Mouse (Mus musculus) retina, postnatal 7 days (tissue): ENCODE data around the gene Scaf4.
A peak's percentile ranks its signal among the peaks of the same experiment; 100 is the strongest.

Experiments
- DNase-seq: peaks from one replicate; pipeline ENCODE4 v3.0.0-alpha.2; 2012; ENCODE audit warnings: low read depth, low spot score

The Scaf4 gene

GRCm38 (mm10) chr16:90283905-90284891 lies at the start of gene Scaf4:
Gene Scaf4 (minus strand): TSS chr16:90284503.
- peak; percentile 93 for DNase-seq

DNA sequence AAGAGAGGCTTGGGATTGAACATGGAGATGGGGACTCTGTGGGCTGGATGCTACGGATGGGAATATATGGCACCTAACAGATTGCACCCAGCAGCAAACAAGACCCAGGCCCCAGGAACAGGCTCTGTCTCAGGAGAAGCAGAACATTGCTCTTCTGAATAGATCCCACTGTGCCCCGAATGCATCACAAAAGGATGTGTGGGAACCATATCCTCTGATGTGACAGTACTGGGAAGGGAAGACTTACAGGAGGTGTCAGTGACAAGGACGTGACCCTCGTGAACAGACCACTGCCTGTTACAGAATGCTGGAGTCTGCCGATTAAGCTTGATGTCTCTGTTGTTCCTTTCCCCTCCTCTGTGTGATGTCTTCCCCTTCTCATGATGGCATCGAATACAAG lies 48.2 kb upstream of the Scaf4 start:
- no peak for DNase-seq

- no peak for DNase-seq
Measured at GRCm38 (mm10) chr16:90330979-90331378, 46.7 kb upstream of the Scaf4 start.

GRCm38 (mm10) chr16:90329511-90329910 lies 45.2 kb upstream of the Scaf4 start:
- no peak for DNase-seq

DNA sequence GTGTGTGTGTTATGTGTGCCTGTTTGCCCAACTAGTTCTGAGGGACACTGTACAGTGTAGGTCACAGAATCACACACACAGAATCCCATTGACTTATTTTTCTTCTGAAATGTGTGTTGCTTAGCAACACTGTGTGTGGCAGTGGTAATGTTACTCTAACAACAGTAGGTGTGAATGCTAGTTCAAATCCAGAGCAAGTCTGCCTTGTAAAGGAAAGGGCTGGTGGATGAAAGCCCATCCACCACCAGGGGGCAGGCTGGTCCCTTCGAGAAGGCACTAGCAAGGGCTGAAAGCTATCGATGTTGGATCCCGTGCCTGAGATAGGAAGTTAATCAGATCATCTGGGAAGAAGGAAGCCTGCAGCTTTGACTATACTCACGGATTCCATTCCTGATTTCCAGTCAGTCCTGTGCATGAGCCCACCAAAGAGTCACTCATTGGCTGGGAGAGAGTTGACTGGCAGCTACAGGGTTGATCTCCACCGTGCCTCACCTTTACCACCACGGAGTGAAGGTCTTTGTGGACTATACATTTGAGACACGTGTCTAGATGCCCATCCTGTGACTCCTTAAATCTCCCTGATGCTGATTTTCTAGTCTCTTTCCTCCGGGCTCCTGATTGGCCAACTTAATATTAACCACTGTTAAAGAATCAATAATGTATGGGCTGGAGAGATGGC lies 38.7 kb upstream of the Scaf4 start:
- DNase-seq, result peak; percentile 78

DNA sequence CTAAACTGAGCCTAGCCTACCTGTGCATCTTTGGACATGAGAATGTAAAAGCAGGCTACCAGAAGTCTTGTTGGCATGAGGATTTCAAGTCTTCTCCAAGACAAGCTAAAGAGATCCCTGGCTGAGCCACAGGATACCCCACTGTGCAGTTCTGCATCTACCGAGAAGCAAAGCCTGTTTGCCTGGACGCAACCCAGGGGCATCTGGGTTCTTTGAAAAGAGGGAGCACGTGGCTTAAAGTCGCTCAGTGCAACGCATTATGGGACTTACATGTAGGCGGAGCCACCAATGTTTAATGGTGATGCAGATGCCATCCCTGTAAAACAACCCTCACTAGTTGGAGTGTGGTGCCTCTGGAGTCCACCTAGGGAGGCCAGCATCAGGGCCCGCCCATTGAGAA lies 35.0 kb upstream of the Scaf4 start:
- no peak for DNase-seq

- no peak for DNase-seq
Measured at GRCm38 (mm10) chr16:90318372-90318926, 34.1 kb upstream of the Scaf4 start.

GRCm38 (mm10) chr16:90317777-90318176 lies 33.5 kb upstream of the Scaf4 start:
- DNase-seq, result no peak

DNA sequence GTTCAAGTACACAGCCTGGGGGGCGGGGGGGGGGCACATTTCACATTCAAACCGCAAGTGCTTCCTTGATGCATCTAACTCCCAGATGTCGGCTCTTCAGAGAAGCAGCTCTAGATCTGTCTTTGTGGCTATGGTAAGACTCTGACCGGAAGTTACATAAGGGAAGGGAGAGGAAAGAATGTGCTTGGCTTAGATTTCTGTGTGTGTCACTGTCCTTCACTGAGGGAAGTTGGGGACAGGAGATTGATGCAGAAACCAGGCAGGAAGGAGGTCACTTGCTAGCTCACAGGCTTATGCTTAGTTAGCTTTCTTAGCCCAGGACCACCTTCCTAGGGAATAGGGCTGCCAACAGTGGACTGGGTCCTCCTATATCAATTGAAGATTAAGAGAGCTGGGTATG lies 31.6 kb upstream of the Scaf4 start:
- no peak for DNase-seq

- peak; percentile 30 for DNase-seq
Measured at GRCm38 (mm10) chr16:90312449-90313082, 28.3 kb upstream of the Scaf4 start.

- no peak for DNase-seq
Measured at GRCm38 (mm10) chr16:90310488-90311135, 26.3 kb upstream of the Scaf4 start.

GRCm38 (mm10) chr16:90309784-90310183 lies 25.5 kb upstream of the Scaf4 start:
- DNase-seq, result no peak

DNA sequence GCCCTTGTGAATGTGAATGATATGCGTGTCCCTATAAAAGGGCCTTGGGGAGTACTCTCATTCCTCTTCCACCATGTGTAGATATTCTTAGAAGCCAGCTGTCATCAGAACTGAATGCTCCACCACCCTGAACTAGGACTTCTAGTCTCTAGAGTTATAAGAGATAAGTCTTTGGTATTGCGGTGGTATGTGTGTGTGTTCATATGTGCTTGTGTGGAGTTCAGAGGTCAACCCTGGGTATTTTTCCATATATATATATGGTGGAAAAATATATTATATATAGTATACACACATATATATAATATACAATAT lies 19.6 kb upstream of the Scaf4 start:
- DNase-seq, result no peak

DNA sequence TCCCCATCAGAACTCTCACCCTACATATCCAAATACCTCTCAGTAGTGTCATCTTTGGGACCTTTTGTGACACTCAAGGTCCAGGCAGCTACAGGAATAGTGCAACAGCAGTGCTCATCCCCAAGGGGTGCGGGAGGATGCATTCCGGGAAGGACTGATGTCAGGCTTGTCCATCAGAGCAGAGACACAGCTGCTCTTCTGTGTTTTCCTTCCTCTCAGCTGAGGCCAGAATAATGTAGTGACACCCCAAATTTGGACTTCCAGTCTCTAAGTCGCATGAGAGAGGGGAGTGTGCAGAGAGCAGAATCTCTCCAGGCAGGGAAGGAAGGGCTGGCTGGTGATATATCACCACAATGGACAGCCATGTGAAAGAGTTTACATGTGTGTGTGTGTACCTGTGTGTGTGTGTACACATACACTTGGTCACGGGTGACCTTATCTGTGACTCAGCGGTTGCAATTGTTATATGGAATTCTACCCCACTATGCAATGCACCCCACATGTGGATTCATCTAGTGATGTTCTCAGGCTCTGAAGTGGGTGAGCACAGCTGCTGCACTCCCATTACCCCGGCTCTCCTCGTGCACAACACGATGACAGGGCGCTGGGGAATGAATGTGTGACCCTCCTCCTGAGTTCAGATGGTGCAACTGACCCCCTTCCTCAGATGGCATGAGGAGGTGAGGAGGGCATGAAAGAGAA lies 19.1 kb upstream of the Scaf4 start:
- DNase-seq, result no peak

DNA sequence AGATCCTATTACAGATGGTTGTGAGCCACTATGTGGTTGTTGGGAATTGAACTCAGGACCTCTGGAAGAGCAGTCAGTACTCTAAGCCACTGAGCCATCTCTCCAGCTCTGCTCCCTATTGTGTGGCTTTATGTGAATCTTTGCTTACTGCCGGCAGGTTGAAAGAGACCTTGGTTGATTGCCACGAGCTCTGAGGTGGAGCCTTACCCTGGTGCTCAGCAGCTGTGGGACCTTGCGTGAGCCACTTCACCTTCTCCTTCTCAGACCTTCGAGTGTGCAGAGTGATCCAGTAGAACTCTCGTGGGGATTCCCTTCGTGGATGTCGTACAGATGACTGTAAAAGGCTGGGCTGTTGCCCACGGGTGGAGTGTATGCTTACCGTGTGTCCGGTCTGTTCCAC lies 17.4 kb upstream of the Scaf4 start:
- no peak for DNase-seq

GRCm38 (mm10) chr16:90300896-90301295 lies 16.6 kb upstream of the Scaf4 start:
- no peak for DNase-seq

DNA sequence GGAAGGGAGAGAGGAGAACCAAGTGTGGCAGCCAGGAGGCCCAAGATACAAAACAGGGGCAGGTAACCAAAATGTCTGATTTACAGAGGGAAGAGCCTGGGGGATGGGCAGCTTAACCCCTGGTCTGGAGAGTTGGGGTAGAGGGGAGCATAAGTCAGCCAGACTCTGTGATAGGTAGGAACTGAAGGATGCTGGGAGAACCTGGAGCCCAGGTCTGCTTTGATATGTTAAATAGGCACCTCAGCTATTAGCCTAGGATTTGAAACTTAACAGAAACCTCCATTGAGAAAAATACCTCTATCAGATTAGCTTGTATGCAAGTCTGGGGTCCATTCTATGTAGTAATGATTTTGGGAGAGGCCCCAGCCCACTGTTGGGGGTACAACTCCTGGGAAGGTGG lies 15.3 kb upstream of the Scaf4 start:
- DNase-seq, result no peak

DNA sequence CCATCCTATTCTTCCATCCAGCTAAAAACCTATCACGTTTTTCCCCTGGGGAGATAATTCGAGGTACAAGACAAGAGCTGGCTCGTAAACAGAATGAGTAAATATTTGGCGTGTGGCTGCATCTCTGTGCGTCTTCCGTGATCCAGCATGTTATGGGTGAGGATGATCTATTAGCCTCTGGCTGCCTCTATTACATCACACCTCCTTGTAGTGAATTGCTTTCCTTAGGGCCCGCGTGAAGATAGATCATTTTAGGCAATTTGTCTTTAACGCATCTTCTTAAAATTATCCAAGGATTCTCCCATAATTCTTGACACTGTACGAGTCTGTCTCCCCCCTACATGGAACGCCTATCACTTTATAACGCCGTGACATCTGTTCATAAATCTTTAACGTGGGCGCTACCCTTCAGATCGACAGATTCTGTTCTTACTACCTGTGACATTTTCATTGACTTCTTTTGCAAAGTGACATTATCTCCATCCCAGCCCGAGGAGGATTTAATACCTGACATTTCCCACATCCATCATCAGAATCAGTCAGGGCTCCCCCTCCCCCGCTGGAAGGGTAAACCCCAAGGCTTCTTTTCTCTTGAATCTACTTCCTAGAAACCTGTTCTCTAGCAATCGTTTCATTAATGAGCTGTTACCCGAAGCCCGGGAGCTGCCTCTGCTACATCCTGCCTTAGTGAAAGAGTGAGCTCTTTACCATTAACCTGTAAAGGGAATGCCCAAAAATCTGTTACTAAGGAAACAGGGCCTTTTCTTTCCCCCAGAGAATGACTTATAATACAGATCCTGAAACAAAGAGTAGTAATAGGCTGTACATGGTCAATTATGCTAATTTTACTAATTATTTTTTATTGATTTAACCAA lies 14.4 kb upstream of the Scaf4 start:
- DNase-seq, result no peak

GRCm38 (mm10) chr16:90297479-90298425 lies 13.4 kb upstream of the Scaf4 start:
- DNase-seq, result no peak
